Mouse (Mus musculus) left cerebral cortex, adult 9 months (tissue): Measurements from ENCODE around the gene Trim26.
A peak's percentile ranks its signal among the peaks of the same experiment; 100 is the strongest.

ENCODE experiments used
- DNase-seq, 2 experiments: peaks; one replicate each; pipeline ENCODE4 v3.0.0; 2022; ENCODE audit warnings: low spot score in 2 of 2

The Trim26 gene

DNA sequence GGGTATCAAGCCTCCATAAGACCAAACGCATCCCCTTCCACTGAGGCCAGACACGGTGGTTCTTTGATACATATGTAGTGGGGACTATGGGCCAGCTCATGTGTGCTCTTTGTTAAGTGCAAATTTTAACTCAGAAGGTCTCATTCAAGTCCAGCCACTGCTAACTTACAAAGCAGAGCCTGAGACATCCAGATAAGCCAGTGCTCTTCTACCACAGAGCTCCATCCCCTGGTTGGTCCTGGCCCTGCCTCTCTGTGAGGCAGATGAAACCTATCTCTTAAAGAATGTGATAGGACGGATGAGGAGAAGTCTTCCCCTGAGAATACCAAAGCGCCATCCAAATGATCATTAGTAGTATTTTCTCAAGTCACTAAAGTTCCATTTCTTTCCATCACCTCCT lies 62.4 kb downstream of the Trim26 start:
- DNase-seq = no peak

DNA sequence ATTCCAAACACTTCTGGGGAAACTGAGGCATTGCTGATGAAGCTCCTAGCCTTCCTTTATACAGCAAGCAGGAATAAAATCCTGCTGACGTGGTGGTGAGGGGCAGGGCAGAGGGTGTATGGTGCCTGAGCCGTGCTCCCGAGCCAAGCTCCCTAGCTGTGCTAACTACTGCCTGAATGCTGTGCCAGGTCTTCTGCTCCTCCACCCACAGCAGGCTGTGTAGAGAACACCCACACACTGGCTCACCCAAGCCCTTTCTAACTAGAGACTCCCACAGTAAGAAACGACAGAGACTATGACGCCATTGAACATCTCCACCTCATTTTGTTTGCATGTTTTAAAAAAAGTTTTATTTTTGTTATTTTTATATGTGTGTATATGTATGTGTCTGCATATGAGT lies 63.1 kb downstream of the Trim26 start:
- peak in 1 of 2 experiments; percentile 28 for DNase-seq

DNA sequence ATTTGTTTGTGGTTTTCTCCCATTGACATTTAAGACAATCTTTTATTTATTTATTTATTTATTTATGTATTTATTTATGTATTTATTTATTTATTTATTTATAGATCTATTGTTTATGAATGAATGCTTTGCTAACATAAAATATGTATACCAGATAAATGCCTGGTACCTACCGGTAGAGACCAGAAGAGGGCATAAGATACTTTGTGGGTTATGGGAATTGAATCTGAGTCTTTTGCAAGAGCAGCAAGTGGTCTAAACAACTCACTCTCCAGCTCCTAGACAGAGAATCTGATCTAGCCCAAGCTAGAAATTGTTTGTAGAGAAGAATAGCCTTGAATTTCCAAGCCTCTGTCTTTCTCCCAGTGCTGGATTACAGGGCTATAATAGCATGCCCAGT lies 63.8 kb downstream of the Trim26 start:
- no peak for DNase-seq

DNA sequence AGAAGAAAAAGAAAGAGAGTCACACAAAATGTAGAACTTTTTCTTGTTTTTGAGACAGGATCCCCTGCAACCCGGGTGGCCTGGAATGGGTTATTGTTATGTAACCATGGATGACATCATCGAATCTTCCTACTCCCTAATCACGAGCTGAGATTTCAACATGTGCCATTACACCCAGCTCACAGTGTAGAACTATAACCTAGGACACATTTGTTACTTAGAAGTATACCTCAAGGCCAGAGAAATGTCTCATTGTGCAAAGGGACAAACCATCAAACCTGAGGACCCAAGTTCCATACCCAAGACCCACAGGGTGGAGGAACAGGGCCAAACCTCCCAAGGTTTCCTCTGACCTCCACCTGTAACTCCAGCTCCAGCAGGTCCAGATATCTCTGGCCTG lies 66.7 kb downstream of the Trim26 start:
- no peak for DNase-seq

DNA sequence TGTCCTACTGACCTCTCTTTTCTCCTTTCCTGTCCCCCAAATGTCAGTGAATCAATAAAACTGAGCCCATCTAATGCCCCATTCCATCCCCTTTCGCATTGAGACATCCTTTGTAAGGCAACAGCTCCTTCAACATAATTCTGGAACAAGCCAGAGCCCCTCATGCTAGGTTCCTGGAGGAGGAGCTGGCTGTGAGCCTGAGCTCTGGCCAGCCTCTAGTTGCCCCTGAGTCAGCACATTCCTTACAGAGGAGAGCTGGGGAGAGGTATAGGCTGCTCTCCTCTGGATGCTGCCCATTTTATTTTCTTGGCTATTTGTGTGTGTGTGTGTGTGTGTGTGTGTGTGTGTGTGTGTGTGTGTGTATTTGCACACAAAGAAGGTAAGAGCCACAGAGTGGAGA lies 71.3 kb downstream of the Trim26 start:
- DNase-seq = no peak
